Mouse (Mus musculus): ENCODE measurements at regions not wholly inside any gene's neighbourhood (a gene's known extent, or its start where the extent isn't known, plus 50 kb on each side); places are given as distances from the start of the nearest gene placed in this dataset.

- 80% methylated on average over 3 of the region's 3 CpGs for WGBS (ENCODE audit: insufficient replicate concordance)
These were observed 442.4 kb downstream of the Gm10295 start for GRCm38 (mm10) chr7:70908921-70909320.

DNA sequence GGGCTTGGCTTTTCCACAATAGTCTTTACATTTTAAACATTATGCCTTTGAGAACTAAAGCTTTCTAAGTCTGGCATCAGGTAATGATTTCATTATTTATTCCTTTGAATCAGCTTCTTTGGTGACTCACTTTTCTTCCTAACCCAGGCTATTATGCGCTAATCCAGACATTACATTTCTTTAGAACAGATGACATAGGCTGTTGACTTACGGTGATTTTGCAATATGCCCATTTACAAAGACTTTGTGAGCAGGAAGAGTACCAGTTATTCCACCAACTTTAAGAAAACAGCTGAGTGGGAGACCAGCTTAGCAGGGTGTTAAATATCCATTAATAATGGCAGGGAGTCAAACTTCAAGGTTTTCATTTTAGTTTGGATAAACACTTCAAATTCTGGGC lies 459.6 kb downstream of the Gm10295 start:
- no peak for ATAC-seq (replicated peaks; ENCODE audit: insufficient number of reproducible peaks, low FRiP score, low TSS enrichment)

More at GRCm38 (mm10) chr7:70908921-70909320, 442.4 kb downstream of the Gm10295 start:
- Histone ChIP-seq H3K4me1 (ENCODE audit: control insufficient read depth, insufficient read depth, low read length) (no peaks in the 10 kb centered on the region), H3K36me3 (ENCODE audit: control insufficient read depth, insufficient read depth, low read length) (no peaks in the 10 kb centered on the region), H3K9me3 (replicated peaks; ENCODE audit: control insufficient read depth, low read length) (no peaks in the 10 kb centered on the region), H3K4me2 (no peak overlapping the region), H3K27me3 (ENCODE audit: control insufficient read depth, insufficient read depth, low read length) (no peaks in the 10 kb centered on the region), H3K4me3 (ENCODE audit: low read depth, low read length) (no peak overlapping the region), H3K27ac (ENCODE audit: low read depth, low read length) (no peak overlapping the region), H3K9ac (ENCODE audit: low read depth, low read length) (no peak overlapping the region)
- no peak for ATAC-seq (replicated peaks; ENCODE audit: insufficient number of reproducible peaks, low FRiP score, low TSS enrichment)

DNA sequence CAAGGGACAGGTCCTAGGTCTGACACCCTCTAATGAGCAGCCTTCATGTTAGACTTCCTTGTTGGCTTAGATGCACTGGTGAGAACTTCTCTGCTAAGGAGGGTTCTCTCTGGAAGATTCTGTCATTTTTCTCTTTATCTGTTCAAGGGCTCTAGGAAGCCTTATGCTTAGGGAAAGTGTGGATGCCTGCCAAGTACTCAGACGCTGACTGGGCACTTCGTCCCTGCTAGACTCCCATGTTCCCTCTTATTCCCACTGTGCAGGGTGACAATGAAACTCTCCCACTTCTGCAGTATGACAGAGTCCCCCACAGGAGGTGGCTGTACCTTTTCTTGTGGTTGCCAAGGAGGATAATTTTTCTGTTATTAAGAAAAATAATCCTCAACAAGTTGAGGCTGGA lies 470.8 kb downstream of the Gm10295 start:
- no peaks in the 10 kb centered on the region for H3K27me3 ChIP-seq (ENCODE audit: control insufficient read depth, insufficient read depth, low read length)
- no peaks in the 10 kb centered on the region for H3K9me3 ChIP-seq (replicated peaks; ENCODE audit: control insufficient read depth, low read length)
- WGBS (ENCODE audit: insufficient replicate concordance) = 57% methylated on average over 2 of the region's 2 CpGs
- H3K27ac ChIP-seq (ENCODE audit: low read depth, low read length) = no peak overlapping the region
- H3K9ac ChIP-seq (ENCODE audit: low read depth, low read length) = no peak overlapping the region
- no peak for ATAC-seq (replicated peaks; ENCODE audit: insufficient number of reproducible peaks, low FRiP score, low TSS enrichment)
- H3K4me3 ChIP-seq (ENCODE audit: low read depth, low read length) = no peak overlapping the region
- H3K4me1 ChIP-seq (ENCODE audit: control insufficient read depth, insufficient read depth, low read length) = no peaks in the 10 kb centered on the region
- no peaks in the 10 kb centered on the region for H3K36me3 ChIP-seq (ENCODE audit: control insufficient read depth, insufficient read depth, low read length)
- H3K4me2 ChIP-seq = no peak overlapping the region

More for the DNA sequence above, 459.6 kb downstream of the Gm10295 start:
- Histone ChIP-seq H3K4me2 (no peak overlapping the region), H3K4me3 (ENCODE audit: low read depth, low read length) (no peak overlapping the region), H3K36me3 (ENCODE audit: control insufficient read depth, insufficient read depth, low read length) (no peaks in the 10 kb centered on the region), H3K4me1 (ENCODE audit: control insufficient read depth, insufficient read depth, low read length) (no peaks in the 10 kb centered on the region), H3K9me3 (replicated peaks; ENCODE audit: control insufficient read depth, low read length) (no peaks in the 10 kb centered on the region), H3K27me3 (ENCODE audit: control insufficient read depth, insufficient read depth, low read length) (no peaks in the 10 kb centered on the region), H3K9ac (ENCODE audit: low read depth, low read length) (no peak overlapping the region), H3K27ac (ENCODE audit: low read depth, low read length) (no peak overlapping the region)
- WGBS (ENCODE audit: insufficient replicate concordance) = 86% methylated on average over 2 of the region's 2 CpGs

DNA sequence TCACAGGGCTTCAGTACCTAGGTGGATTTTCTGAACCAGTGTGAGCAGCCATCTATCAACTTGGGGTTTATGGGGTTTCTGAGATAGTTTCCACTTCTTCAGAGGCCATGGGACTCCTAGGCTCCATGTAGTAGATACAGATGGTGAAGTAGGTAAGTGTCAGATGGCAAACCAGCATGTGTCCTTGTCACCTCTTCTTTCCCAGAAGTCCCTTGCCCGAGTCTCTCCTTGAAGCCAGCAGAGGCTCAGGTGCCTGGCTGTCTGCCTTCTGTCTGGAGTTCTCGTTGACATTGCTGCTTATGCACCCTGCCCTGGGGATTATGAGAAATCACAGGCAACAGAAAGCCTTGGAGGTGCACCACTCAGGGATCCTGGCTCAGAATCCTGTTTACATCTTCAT lies 476.9 kb downstream of the Gm10295 start:
- Histone ChIP-seq H3K4me3 (ENCODE audit: low read depth, low read length) (no peak overlapping the region), H3K36me3 (ENCODE audit: control insufficient read depth, insufficient read depth, low read length) (no peaks in the 10 kb centered on the region), H3K27ac (ENCODE audit: low read depth, low read length) (no peak overlapping the region), H3K9me3 (replicated peaks; ENCODE audit: control insufficient read depth, low read length) (no peaks in the 10 kb centered on the region), H3K4me1 (ENCODE audit: control insufficient read depth, insufficient read depth, low read length) (peaks cover 9% of the 10 kb centered on the region), H3K27me3 (ENCODE audit: control insufficient read depth, insufficient read depth, low read length) (no peaks in the 10 kb centered on the region), H3K9ac (ENCODE audit: low read depth, low read length) (no peak overlapping the region), H3K4me2 (no peak overlapping the region)
- ATAC-seq (replicated peaks; ENCODE audit: insufficient number of reproducible peaks, low FRiP score, low TSS enrichment) = no peak
- 33% methylated on average over 2 of the region's 2 CpGs for WGBS (ENCODE audit: insufficient replicate concordance)

GRCm38 (mm10) chr7:70870841-70871534 lies 480.3 kb downstream of the Gm10295 start:
- H3K27ac ChIP-seq (ENCODE audit: low read depth, low read length) = no peak overlapping the region

GRCm38 (mm10) chr7:70869125-70869524 lies 482.2 kb downstream of the Gm10295 start:
- ATAC-seq (replicated peaks; ENCODE audit: insufficient number of reproducible peaks, low FRiP score, low TSS enrichment) = no peak
- Histone ChIP-seq H3K9me3 (replicated peaks; ENCODE audit: control insufficient read depth, low read length) (no peaks in the 10 kb centered on the region), H3K4me2 (no peak overlapping the region), H3K9ac (ENCODE audit: low read depth, low read length) (no peak overlapping the region), H3K36me3 (ENCODE audit: control insufficient read depth, insufficient read depth, low read length) (no peaks in the 10 kb centered on the region), H3K4me1 (ENCODE audit: control insufficient read depth, insufficient read depth, low read length) (peaks cover 9% of the 10 kb centered on the region), H3K27me3 (ENCODE audit: control insufficient read depth, insufficient read depth, low read length) (no peaks in the 10 kb centered on the region), H3K27ac (ENCODE audit: low read depth, low read length) (no peak overlapping the region), H3K4me3 (ENCODE audit: low read depth, low read length) (no peak overlapping the region)
- WGBS (ENCODE audit: insufficient replicate concordance) = 76% methylated on average over 1 of the region's 1 CpGs

More at GRCm38 (mm10) chr7:70870841-70871534, 480.3 kb downstream of the Gm10295 start:
- Histone ChIP-seq H3K9ac (ENCODE audit: low read depth, low read length) (no peak overlapping the region), H3K4me2 (no peak overlapping the region; the same call in 1 of the 2 replicates), H3K36me3 (ENCODE audit: control insufficient read depth, insufficient read depth, low read length) (no peaks in the 10 kb centered on the region), H3K27me3 (ENCODE audit: control insufficient read depth, insufficient read depth, low read length) (no peaks in the 10 kb centered on the region), H3K9me3 (replicated peaks; ENCODE audit: control insufficient read depth, low read length) (no peaks in the 10 kb centered on the region), H3K4me3 (ENCODE audit: low read depth, low read length) (no peak overlapping the region), H3K4me1 (ENCODE audit: control insufficient read depth, insufficient read depth, low read length) (peaks cover 9% of the 10 kb centered on the region)
- WGBS (ENCODE audit: insufficient replicate concordance) = 37% methylated on average over 10 of the region's 10 CpGs
- no peak for ATAC-seq (replicated peaks; ENCODE audit: insufficient number of reproducible peaks, low FRiP score, low TSS enrichment)

DNA sequence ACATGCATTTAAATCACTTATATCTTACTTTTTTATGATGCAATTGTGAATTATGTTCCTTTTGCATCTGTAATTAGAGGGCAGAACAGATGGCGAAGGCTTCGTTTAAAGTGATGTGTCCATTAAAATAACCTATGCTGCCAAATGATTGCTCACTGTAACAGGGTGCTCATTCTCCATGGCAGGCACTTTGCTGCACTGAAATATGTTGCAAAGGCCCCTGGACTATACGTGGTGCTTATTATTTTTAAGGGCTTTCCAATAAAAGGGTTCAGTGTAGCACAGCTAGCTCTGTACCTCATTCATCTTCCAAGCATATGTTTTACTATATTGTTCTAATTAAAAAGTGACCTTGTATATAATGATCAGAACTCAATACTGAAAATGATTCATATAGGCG lies 491.3 kb downstream of the Gm10295 start:
- H3K27ac ChIP-seq (ENCODE audit: low read depth, low read length) = no peak overlapping the region
- H3K4me3 ChIP-seq (ENCODE audit: low read depth, low read length) = no peak overlapping the region
- no peak overlapping the region for H3K9ac ChIP-seq (ENCODE audit: low read depth, low read length)
- 85% methylated on average over 4 of the region's 4 CpGs for WGBS (ENCODE audit: insufficient replicate concordance)
- no peaks in the 10 kb centered on the region for H3K36me3 ChIP-seq (ENCODE audit: control insufficient read depth, insufficient read depth, low read length)
- H3K9me3 ChIP-seq (replicated peaks; ENCODE audit: control insufficient read depth, low read length) = no peaks in the 10 kb centered on the region
- no peaks in the 10 kb centered on the region for H3K27me3 ChIP-seq (ENCODE audit: control insufficient read depth, insufficient read depth, low read length)
- no peak for ATAC-seq (replicated peaks; ENCODE audit: insufficient number of reproducible peaks, low FRiP score, low TSS enrichment)
- no peaks in the 10 kb centered on the region for H3K4me1 ChIP-seq (ENCODE audit: control insufficient read depth, insufficient read depth, low read length)
- H3K4me2 ChIP-seq = no peak overlapping the region

GRCm38 (mm10) chr7:70850726-70851125 lies 484.2 kb upstream of the Nr2f2 start:
- no peaks in the 10 kb centered on the region for H3K9me3 ChIP-seq (replicated peaks; ENCODE audit: control insufficient read depth, low read length)

More at GRCm38 (mm10) chr7:70850726-70851125, 484.2 kb upstream of the Nr2f2 start:
- H3K27me3 ChIP-seq (ENCODE audit: control insufficient read depth, insufficient read depth, low read length) = no peaks in the 10 kb centered on the region
- no peak overlapping the region for H3K27ac ChIP-seq (ENCODE audit: low read depth, low read length)
- H3K9ac ChIP-seq (ENCODE audit: low read depth, low read length) = no peak overlapping the region
- no peaks in the 10 kb centered on the region for H3K4me1 ChIP-seq (ENCODE audit: control insufficient read depth, insufficient read depth, low read length)
- H3K4me3 ChIP-seq (ENCODE audit: low read depth, low read length) = no peak overlapping the region
- WGBS (ENCODE audit: insufficient replicate concordance) = 88% methylated on average over 2 of the region's 2 CpGs
- no peak for ATAC-seq (replicated peaks; ENCODE audit: insufficient number of reproducible peaks, low FRiP score, low TSS enrichment)
- H3K36me3 ChIP-seq (ENCODE audit: control insufficient read depth, insufficient read depth, low read length) = no peaks in the 10 kb centered on the region
- H3K4me2 ChIP-seq = no peak overlapping the region

All from heart, embryonic 11.5 days (tissue).